Mouse (Mus musculus) heart, embryonic 11.5 days (tissue): ENCODE results near the gene Mnt. TPM values are rescaled to one million over a fixed set of nuclear protein-coding genes. Genes with fewer than 3 reads are reported as not detected.

ENCODE experiments used
- ATAC-seq: fragments of 200-750 bp; cut with Nextera tagmentation; replicated peaks from 2 replicates; pipeline ENCODE4 v1.8.0; 2017; ENCODE audit warnings: moderate library complexity; ENCODE audit not compliant: insufficient number of reproducible peaks, low FRiP score, low TSS enrichment
- H3K27ac ChIP-seq: fragments of 300-500 bp; sonication (generic); 2 replicates; pipeline ENCODE4 v1.5.1; 2014; ENCODE audit warnings: mild to moderate bottlenecking, low read depth, low read length
- H3K27me3 ChIP-seq: fragments of 300-500 bp; sonication (generic); 2 replicates; pipeline ENCODE4 v1.6.1; 2014; ENCODE audit warnings: mild to moderate bottlenecking, low read length, mixed read lengths; ENCODE audit not compliant: control insufficient read depth, insufficient read depth
- H3K36me3 ChIP-seq: fragments of 300-500 bp; sonication (generic); 2 replicates; pipeline ENCODE4 v1.6.1; 2014; ENCODE audit warnings: mild to moderate bottlenecking, low read length, moderate library complexity, mixed read lengths; ENCODE audit not compliant: control insufficient read depth, insufficient read depth
- H3K4me1 ChIP-seq: fragments of 300-500 bp; sonication (generic); 2 replicates; pipeline ENCODE4 v1.6.1; 2014; ENCODE audit warnings: low read length; ENCODE audit not compliant: control insufficient read depth, insufficient read depth
- H3K4me2 ChIP-seq: fragments of 300-500 bp; sonication (generic); 2 replicates; pipeline ENCODE4 v1.6.1; 2014; ENCODE audit warnings: mild to moderate bottlenecking, moderate library complexity
- H3K4me3 ChIP-seq: fragments of 300-500 bp; sonication (generic); 2 replicates; pipeline ENCODE4 v1.5.1; 2014; ENCODE audit warnings: low read depth, low read length
- H3K9ac ChIP-seq: fragments of 300-500 bp; sonication (generic); 2 replicates; pipeline ENCODE4 v1.6.1; 2014; ENCODE audit warnings: mild to moderate bottlenecking, low read depth, low read length, moderate library complexity
- H3K9me3 ChIP-seq: fragments of 300-500 bp; sonication (generic); replicated peaks from 2 replicates; pipeline ENCODE4 v1.6.1; 2016; ENCODE audit warnings: low read length; ENCODE audit not compliant: control insufficient read depth
- WGBS: fragments of 180-500 bp; shearing (Covaris S2); extraction: QIAGEN DNeasy Blood & Tissue Kit; methylation state at CpG from one replicate; pipeline ENCODE4 v1.1.7; 2014; ENCODE audit not compliant: insufficient replicate concordance; 5-methylcytosine and 5-hydroxymethylcytosine counted together
- microRNA-seq: library from miRNA; unstranded; fragments of <30 nt; microRNA quantifications from one replicate; pipeline ENCODE4, GENCODE M21; 2016; ENCODE audit warnings: borderline number of aligned reads
- polyA plus RNA-seq: library from polyadenylated mRNA; unstranded; fragments of >200 nt; fragmentation: Nextera tagmentation; extraction: Ambion mirVana; gene quantifications from 2 replicates; pipeline ENCODE4 v1.2.1, GENCODE M21; 2014

Mnt gene
- polyA plus RNA-seq, 1 experiment from 2014 or later: 2.7 TPM

- Histone ChIP-seq H3K36me3 (no peaks in the 10 kb centered on the region), H3K9me3 (no peaks in the 10 kb centered on the region), H3K4me2 (peak overlapping the region; percentile 17; the same call in 1 of the 2 replicates), H3K4me1 (peaks cover 10% of the 10 kb centered on the region), H3K27me3 (no peaks in the 10 kb centered on the region), H3K9ac (no peak overlapping the region), H3K4me3 (no peak overlapping the region), H3K27ac (no peak overlapping the region)
- 58% methylated on average over 14 of the region's 14 CpGs for WGBS
- no peak for ATAC-seq
These were observed 51.3 kb downstream of the Mnt start for GRCm38 (mm10) chr11:74881979-74882378.

DNA sequence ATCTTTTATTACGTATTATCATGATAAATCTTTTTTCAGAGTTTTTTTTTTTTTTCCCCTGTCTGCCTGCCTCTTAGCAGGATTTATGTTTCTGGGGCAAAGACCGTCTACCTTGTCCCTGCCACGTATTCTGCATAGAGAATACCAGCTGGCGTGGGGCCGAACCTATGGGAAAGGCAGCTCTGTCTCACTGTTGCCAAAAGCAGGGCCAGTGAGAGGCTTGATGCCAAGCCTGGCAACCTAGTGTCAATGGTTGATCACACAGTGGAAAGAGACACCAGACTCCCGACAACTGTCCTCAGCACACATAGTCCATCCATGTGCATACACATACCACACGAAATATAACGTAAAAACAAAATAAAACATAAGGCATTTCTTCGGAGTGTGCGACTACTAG is 52.4 kb downstream of the Mnt start:
- H3K9ac ChIP-seq: no peak overlapping the region
- no peaks in the 10 kb centered on the region for H3K36me3 ChIP-seq
- H3K4me3 ChIP-seq: no peak overlapping the region
- H3K9me3 ChIP-seq: no peaks in the 10 kb centered on the region
- no peak for ATAC-seq
- no peak overlapping the region for H3K4me2 ChIP-seq
- 93% methylated on average over 10 of the region's 10 CpGs for WGBS
- no peak overlapping the region for H3K27ac ChIP-seq
- H3K4me1 ChIP-seq: peaks cover 8% of the 10 kb centered on the region; the same call in 1 of the 2 replicates
- no peaks in the 10 kb centered on the region for H3K27me3 ChIP-seq

DNA sequence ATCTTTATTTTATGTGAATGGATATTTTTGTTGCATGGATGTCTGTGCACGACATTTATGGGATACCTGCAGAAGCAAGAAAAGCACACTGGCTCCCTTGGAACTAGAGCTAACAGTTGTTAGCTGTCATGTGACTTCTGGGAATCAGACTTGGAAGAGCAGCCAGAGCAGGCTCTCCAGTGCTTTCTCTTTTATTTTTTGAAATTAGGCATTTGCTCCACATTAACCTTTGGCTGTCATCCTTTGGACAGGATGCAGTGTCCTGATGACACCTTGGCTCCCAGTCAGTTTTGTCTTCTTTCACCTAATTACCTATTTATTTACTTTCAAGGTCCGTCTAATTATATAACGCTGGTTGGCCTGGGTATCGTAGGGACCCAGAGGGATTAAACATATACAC is 63.9 kb downstream of the Mnt start:
- WGBS: 77% methylated on average over 4 of the region's 4 CpGs
- no peaks in the 10 kb centered on the region for H3K36me3 ChIP-seq
- H3K4me1 ChIP-seq: peaks cover 5% of the 10 kb centered on the region; the same call in 1 of the 2 replicates
- H3K27ac ChIP-seq: no peak overlapping the region
- no peak overlapping the region for H3K4me3 ChIP-seq
- no peaks in the 10 kb centered on the region for H3K9me3 ChIP-seq
- no peak overlapping the region for H3K9ac ChIP-seq
- no peak for ATAC-seq
- H3K4me2 ChIP-seq: no peak overlapping the region
- no peaks in the 10 kb centered on the region for H3K27me3 ChIP-seq

Small RNA genes lying within 50 kb of the gene (microRNA-seq; reads per million reads assigned to microRNA genes)
- gene Mir6926: not detected

Other genes with a start within 250 kb of the Mnt start
- gene Rap1gap2, start 220.0 kb upstream of the Mnt start, polyA plus RNA-seq: 6.6 TPM in 2 replicates
- 2.8 and 3.5 TPM in 2 replicates for gene Ccdc92b, start 211.3 kb upstream of the Mnt start, polyA plus RNA-seq
- gene Cluh, start 181.4 kb upstream of the Mnt start, polyA plus RNA-seq: 27.5 and 33.1 TPM in 2 replicates
- 73.7 and 79.6 TPM in 2 replicates for gene Pafah1b1, start 106.2 kb upstream of the Mnt start, polyA plus RNA-seq
- gene Mettl16, start 60.1 kb upstream of the Mnt start, polyA plus RNA-seq: 28.5 and 29.5 TPM in 2 replicates
- gene Sgsm2, start 66.1 kb downstream of the Mnt start, polyA plus RNA-seq: 3.9 and 5.5 TPM in 2 replicates
- 34.0 and 40.6 TPM in 2 replicates for gene Tsr1, start 67.2 kb downstream of the Mnt start, polyA plus RNA-seq
- gene Smg6, start 94.9 kb downstream of the Mnt start, polyA plus RNA-seq: 10.4 and 11.3 TPM in 2 replicates
- gene Srr, start 95.0 kb downstream of the Mnt start, polyA plus RNA-seq: 19.2 and 25.0 TPM in 2 replicates